In genomic region chr10:59949783-59950605, GRCm38 (mm10) we compare ENCODE assay signal across 9 mouse cellular contexts. TPM values are rescaled to one million over a fixed set of nuclear protein-coding genes. Genes with fewer than 3 reads are reported as not detected.
DNase-seq lines count a peak whose midpoint lies in the region; ATAC-seq and TF ChIP-seq lines count a peak whose summit lies in the region.
"Had no signal": no experiment of that assay in that cellular context is flagged by ENCODE, and none has a peak within 500 bp of the region (broad histone marks: within the 10 kb centered on the region; RNA-seq: fewer than 3 reads in every experiment).

No protein-coding gene starts in this region.

- DNase-seq in gastrocnemius, adult 2 months: no peak
- DNase-seq in gastrocnemius, postnatal 36 days: no peak
- DNase-seq in forebrain, embryonic 14.5 days (ENCODE audit: low spot score): no peak
- peak; percentile 43 to 50 for DNase-seq in thymus, postnatal 10 days (ENCODE audit: low spot score in 2 of 2)
- DNase-seq in frontal cortex, postnatal 14 days (ENCODE audit: low spot score in 2 of 2): no peak
- DNase-seq in spleen, postnatal 10 days (ENCODE audit: low spot score in 2 of 2): no peak

- peak overlapping the region; percentile 92 for H3K4me3 ChIP-seq in gastrocnemius, adult 2 months
- peak overlapping the region; percentile 97 for H3K4me3 ChIP-seq in E14TG2a.4 (replicated peaks; ENCODE audit: low read length)
- peak overlapping the region; percentile 96 for H3K4me3 ChIP-seq in forebrain, embryonic 14.5 days (ENCODE audit: low read depth, low read length)
- H3K4me3 ChIP-seq in liver, embryonic 15.5 days (replicated peaks): peak overlapping the region; percentile 66

- WGBS in forebrain, embryonic 14.5 days: 34% methylated on average over 15 of the region's 15 CpGs
- 62% methylated on average over 15 of the region's 15 CpGs for WGBS in liver, embryonic 15.5 days (ENCODE audit: insufficient replicate concordance)

- ATAC-seq in forebrain, embryonic 14.5 days: no peak
- ATAC-seq in liver, embryonic 15.5 days (ENCODE audit: insufficient read depth): no peak
- ATAC-seq: Patski had no signal

- TF ChIP-seq CTCF in gastrocnemius, adult 2 months (IDR thresholded peaks at IDR 0.05): no peak
- no peak for TF ChIP-seq CTCF in E14TG2a.4 (conservative IDR thresholded peaks at IDR 0.05; ENCODE audit: low read length)

- H3K4me2 ChIP-seq in forebrain, embryonic 14.5 days (ENCODE audit: low read length): peak overlapping the region; percentile 76
- peak overlapping the region; percentile 89 for H3K4me2 ChIP-seq in liver, embryonic 15.5 days

- H3K9me3 ChIP-seq in E14TG2a.4 (ENCODE audit: low read length): no peaks in the 10 kb centered on the region
- no peaks in the 10 kb centered on the region for H3K9me3 ChIP-seq in forebrain, embryonic 14.5 days (replicated peaks; ENCODE audit: control insufficient read depth, low read length)
- no peaks in the 10 kb centered on the region for H3K9me3 ChIP-seq in liver, embryonic 15.5 days (replicated peaks)

- H3K27ac ChIP-seq in gastrocnemius, adult 2 months: peak overlapping the region; percentile 92
- H3K27ac ChIP-seq in forebrain, embryonic 14.5 days (ENCODE audit: low read depth, low read length): peak overlapping the region; percentile 91
- H3K27ac ChIP-seq in liver, embryonic 15.5 days (replicated peaks): no peak overlapping the region

- H3K4me1 ChIP-seq in E14TG2a.4 (replicated peaks; ENCODE audit: low read depth, low read length): peaks cover 59% of the 10 kb centered on the region
- peaks cover 16% of the 10 kb centered on the region for H3K4me1 ChIP-seq in forebrain, embryonic 14.5 days (ENCODE audit: control insufficient read depth, insufficient read depth, low read length)
- H3K4me1 ChIP-seq in liver, embryonic 15.5 days (replicated peaks): peaks cover 33% of the 10 kb centered on the region

- H3K36me3 ChIP-seq in E14TG2a.4 (ENCODE audit: insufficient read depth, low read length): peaks cover 21% of the 10 kb centered on the region
- 0 out of 2 replicates have a peak, but pooled peaks cover 5% of the 10 kb centered on the region for H3K36me3 ChIP-seq in forebrain, embryonic 14.5 days (ENCODE audit: control insufficient read depth, insufficient read depth, low read length)
- no peaks in the 10 kb centered on the region for H3K36me3 ChIP-seq in liver, embryonic 15.5 days (replicated peaks)

- intact Hi-C loops in gastrocnemius, adult 2 months (cut with DNase I): loop anchor here (1.0 to 2.0 kb wide), 2 partner anchors 29 to 55 kb away; no protein-coding TSS in a partner anchor
- intact Hi-C loops in gastrocnemius, postnatal 36 days (cut with DNase I): loop anchor here (2.0 to 5.0 kb wide), 2 partner anchors 33 to 55 kb away; no protein-coding TSS in a partner anchor

- H3K27me3 ChIP-seq in E14TG2a.4 (ENCODE audit: insufficient read depth, low read length): peaks cover 72% of the 10 kb centered on the region
- no peaks in the 10 kb centered on the region for H3K27me3 ChIP-seq in forebrain, embryonic 14.5 days (replicated peaks; ENCODE audit: control insufficient read depth, insufficient read depth, low read length)
- peaks cover 64% of the 10 kb centered on the region for H3K27me3 ChIP-seq in liver, embryonic 15.5 days
- H3K27me3 ChIP-seq: Patski had no signal

- H3K9ac ChIP-seq in forebrain, embryonic 14.5 days (ENCODE audit: low read length): peak overlapping the region; percentile 96
- no peak overlapping the region for H3K9ac ChIP-seq in liver, embryonic 15.5 days

RNA-seq across cellular contexts. Expression of gene Ddit4, which starts 1.6 kb away (rescaled TPM):
- total RNA-seq in gastrocnemius, adult 2 months (2021): 100 to 1,000 TPM in 1 of 2 experiments, 10 to 100 TPM in 1; 15.4 to 183 TPM
- total RNA-seq in gastrocnemius, postnatal 36 days (2021): 10 to 100 TPM; 18.2 to 39.3 TPM
- 10.2 and 11.1 TPM in 2 replicates for polyA plus RNA-seq in forebrain, embryonic 14.5 days (2014; fragmentation: Nextera tagmentation; extraction: Ambion mirVana)
- 5.6 and 6.6 TPM in 2 replicates for polyA plus RNA-seq in liver, embryonic 15.5 days (2015; fragmentation: Nextera tagmentation; extraction: Ambion mirVana)

RNA-seq across cellular contexts. Expression of gene Ascc1, which starts 52.6 kb away (rescaled TPM):
- total RNA-seq in gastrocnemius, adult 2 months (2021): 10 to 100 TPM; 13.6 to 14.6 TPM
- 10 to 100 TPM; 12.8 to 13.1 TPM for total RNA-seq in gastrocnemius, postnatal 36 days (2021)
- 45.4 and 50.2 TPM in 2 replicates for polyA plus RNA-seq in forebrain, embryonic 14.5 days (2014; fragmentation: Nextera tagmentation; extraction: Ambion mirVana)
- 15.7 and 16.5 TPM in 2 replicates for polyA plus RNA-seq in liver, embryonic 15.5 days (2015; fragmentation: Nextera tagmentation; extraction: Ambion mirVana)

RNA-seq across cellular contexts. Expression of gene Anapc16, which starts 52.9 kb away (rescaled TPM):
- 10 to 100 TPM; 49.5 to 50.7 TPM for total RNA-seq in gastrocnemius, adult 2 months (2021)
- total RNA-seq in gastrocnemius, postnatal 36 days (2021): 10 to 100 TPM; 45.0 to 46.0 TPM
- polyA plus RNA-seq in forebrain, embryonic 14.5 days (2014; fragmentation: Nextera tagmentation; extraction: Ambion mirVana): 96.5 and 99.7 TPM in 2 replicates
- polyA plus RNA-seq in liver, embryonic 15.5 days (2015; fragmentation: Nextera tagmentation; extraction: Ambion mirVana): 37.5 and 39.0 TPM in 2 replicates

Comparison
In these comparisons a context has a peak if more than half of its experiments do, and no peak if none do; other contexts are left out.
1. DNase-seq: peak in thymus, postnatal 10 days (2 of 2); none in gastrocnemius, adult 2 months (single experiment), gastrocnemius, postnatal 36 days (0 of 2), forebrain, embryonic 14.5 days (single experiment), frontal cortex, postnatal 14 days (0 of 2) and spleen, postnatal 10 days (0 of 2).
2. Peak in every context shown above with its lines, with median percentiles within 50 percentile points of each other: H3K4me3 ChIP-seq.